Mouse (Mus musculus): ENCODE results near the gene Rasef.
"Not testable (repeated sequence)": the region's sequence is repeated elsewhere in the genome, so short reads cannot be mapped to it uniquely, and the experiment has no call there.

The Rasef gene

GRCm38 (mm10) chr4:73790260-73791185 is at the start of gene Rasef:
Gene Rasef (minus strand): TSS chr4:73790994.
- DNase-seq (ENCODE audit: low spot score in 2 of 2) = no peak

- no peak for DNase-seq (ENCODE audit: low spot score in 2 of 2)
Observed at GRCm38 (mm10) chr4:73826587-73826986, 35.8 kb upstream of the Rasef start.

GRCm38 (mm10) chr4:73791186-73791540 is 369 bp upstream of the Rasef start:
- no peak for DNase-seq (ENCODE audit: low spot score in 2 of 2)

- DNase-seq (ENCODE audit: low spot score in 2 of 2) = no peak
Observed at GRCm38 (mm10) chr4:73789534-73789933, 1.3 kb downstream of the Rasef start.

GRCm38 (mm10) chr4:73788076-73788730 is 2.6 kb downstream of the Rasef start:
- DNase-seq (ENCODE audit: low spot score in 2 of 2) = no peak

- no peak for DNase-seq (ENCODE audit: low spot score in 2 of 2)
Observed at GRCm38 (mm10) chr4:73784147-73784546, 6.6 kb downstream of the Rasef start.

- DNase-seq (ENCODE audit: low spot score in 2 of 2) = no peak
Observed at GRCm38 (mm10) chr4:73781061-73781460, 9.7 kb downstream of the Rasef start.

- DNase-seq (ENCODE audit: low spot score in 2 of 2) = no peak
Observed at GRCm38 (mm10) chr4:73775266-73775665, 15.5 kb downstream of the Rasef start.

- DNase-seq (ENCODE audit: low spot score in 2 of 2) = no peak
Observed at GRCm38 (mm10) chr4:73773831-73774810, 16.7 kb downstream of the Rasef start.

GRCm38 (mm10) chr4:73772028-73772427 is 18.8 kb downstream of the Rasef start:
- DNase-seq (ENCODE audit: low spot score in 2 of 2) = no peak

GRCm38 (mm10) chr4:73770592-73770991 is 20.2 kb downstream of the Rasef start:
- DNase-seq (ENCODE audit: low spot score in 2 of 2) = no peak

GRCm38 (mm10) chr4:73768156-73768555 is 22.6 kb downstream of the Rasef start:
- no peak for DNase-seq (ENCODE audit: low spot score in 2 of 2)

GRCm38 (mm10) chr4:73748219-73748618 is 42.6 kb downstream of the Rasef start:
- DNase-seq (ENCODE audit: low spot score in 2 of 2) = no peak

- no peak for DNase-seq (ENCODE audit: low spot score in 2 of 2)
Observed at GRCm38 (mm10) chr4:73739439-73739838, 51.4 kb downstream of the Rasef start.

- no peak for DNase-seq (ENCODE audit: low spot score in 2 of 2)
Observed at GRCm38 (mm10) chr4:73719819-73720218, 71.0 kb downstream of the Rasef start.

- no peak for DNase-seq (ENCODE audit: low spot score in 2 of 2)
Observed at GRCm38 (mm10) chr4:73718761-73719160, 72.0 kb downstream of the Rasef start.

- DNase-seq (ENCODE audit: low spot score in 2 of 2) = not testable (repeated sequence)
Observed at GRCm38 (mm10) chr4:73683216-73683615, 107.6 kb downstream of the Rasef start, which contains the start of gene Gm428. Gene Gm428 (plus strand): TSS chr4:73683516.

- DNase-seq (ENCODE audit: low spot score in 2 of 2) = not testable (repeated sequence)
Observed at GRCm38 (mm10) chr4:73668054-73668453, 122.7 kb downstream of the Rasef start, which contains the start of gene Gm11239. Gene Gm11239 (plus strand): TSS chr4:73668354.

Measured in spleen, postnatal 14 days (tissue).